Mouse (Mus musculus) monocyte, adult 5-6 weeks (primary cell): ENCODE results near the gene Sprr2f. TPM values are rescaled to one million over a fixed set of nuclear protein-coding genes. Genes with fewer than 3 reads are reported as not detected.

Source experiments
- ATAC-seq: fragments of 153-309, 156-312 bp; replicated peaks from 2 replicates; pipeline ENCODE4 v1.8.0; 2017; ENCODE audit warnings: mild to moderate bottlenecking; ENCODE audit not compliant: low TSS enrichment, insufficient number of reproducible peaks, severe bottlenecking, poor library complexity, low FRiP score
- total RNA-seq: library from RNA; stranded (forward); fragments of 200-1000, 200-491, 200-594 nt; gene quantifications from 3 replicates; pipeline ENCODE4 v1.2.3, GENCODE M21; 2017

Gene Sprr2f
- total RNA-seq, result not detected in 3 replicates

GRCm38 (mm10) chr3:92364887-92365286 lies at the start of gene Sprr2f:
Gene Sprr2f, plus strand, starts transcription at chr3:92365187.
- ATAC-seq, result no peak

- ATAC-seq, result no peak
Observed at GRCm38 (mm10) chr3:92316320-92316719, 48.7 kb upstream of the Sprr2f start, which contains the start of gene Sprr2b. Gene Sprr2b, plus strand, starts transcription at chr3:92316620.

DNA sequence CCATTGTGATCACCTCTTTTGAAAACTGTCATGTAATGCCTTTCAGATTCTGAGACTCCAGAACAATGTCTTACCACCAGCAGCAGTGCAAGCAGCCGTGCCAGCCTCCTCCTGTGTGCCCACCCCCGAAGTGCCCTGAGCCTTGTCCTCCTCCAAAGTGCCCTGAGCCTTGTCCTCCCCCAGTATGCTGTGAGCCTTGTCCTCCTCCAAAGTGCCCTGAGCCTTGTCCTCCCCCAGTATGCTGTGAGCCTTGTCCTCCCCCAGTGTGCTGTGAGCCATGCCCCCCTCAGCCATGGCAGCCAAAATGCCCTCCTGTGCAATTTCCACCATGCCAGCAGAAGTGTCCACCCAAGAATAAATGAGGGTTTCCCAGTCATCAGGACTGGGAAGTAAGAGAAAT lies 47.6 kb upstream of the Sprr2f start:
- no peak for ATAC-seq

DNA sequence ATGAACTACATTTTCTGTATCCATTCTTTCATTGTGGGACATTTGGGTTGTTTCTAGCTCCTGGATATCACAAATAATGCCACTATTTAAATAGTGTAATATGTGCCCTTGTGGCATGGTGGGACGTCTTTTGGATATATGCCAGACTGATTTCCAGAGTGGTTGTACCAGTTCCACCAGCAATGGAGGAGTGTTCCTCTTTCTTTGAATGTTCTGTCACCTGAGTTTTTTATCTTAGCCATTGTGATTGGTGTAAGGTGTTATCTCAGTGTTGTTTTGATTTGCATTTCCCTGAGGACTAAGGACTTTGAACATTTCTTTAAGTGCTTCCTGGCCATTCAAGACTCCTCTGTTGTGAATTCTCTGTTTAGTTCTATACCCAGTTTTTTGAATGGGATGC lies 28.7 kb upstream of the Sprr2f start:
- no peak for ATAC-seq

DNA sequence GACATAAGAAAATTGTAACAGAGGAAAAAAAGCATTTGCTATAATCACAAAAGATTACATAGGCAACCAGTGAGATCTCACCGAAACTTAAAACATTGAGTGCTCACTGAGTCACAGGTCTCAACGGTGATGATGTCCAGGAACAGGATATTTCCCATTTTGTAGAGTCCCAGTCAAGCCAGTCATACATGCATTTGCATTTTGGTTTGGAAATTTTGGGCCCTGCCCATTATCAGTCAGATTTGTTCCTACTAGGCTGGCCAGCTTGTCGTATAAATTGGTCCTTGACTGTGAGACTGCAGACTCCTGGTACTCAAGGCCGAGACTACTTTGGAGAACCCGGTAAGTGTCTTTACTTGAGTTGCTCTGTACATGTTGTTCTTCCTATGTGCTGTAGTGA lies 26.1 kb upstream of the Sprr2f start, which contains the start of gene Sprr2d:
Sprr2d (plus strand) TSS at position 301 of the 400 bp plus-strand sequence.
- ATAC-seq, result no peak

DNA sequence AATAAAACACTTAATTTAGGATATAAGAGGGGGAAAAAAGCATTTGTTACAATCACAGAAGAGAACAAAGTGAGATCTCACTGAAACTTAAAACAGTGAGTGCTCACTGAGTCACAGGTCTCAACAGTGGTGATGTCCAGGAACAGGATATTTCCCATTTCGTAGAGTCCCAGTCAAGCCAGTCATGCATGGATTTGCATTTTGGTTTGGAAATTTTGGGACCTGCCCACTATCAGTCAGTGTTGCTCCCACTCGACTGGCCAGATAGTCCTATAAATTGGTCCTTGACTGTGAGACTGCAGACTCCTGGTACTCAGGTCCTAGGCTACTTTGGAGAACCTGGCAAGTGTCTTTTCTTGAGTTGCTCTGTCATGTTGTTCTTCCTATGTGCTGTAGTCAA lies 13.1 kb upstream of the Sprr2f start, which contains the start of gene Sprr2e:
Sprr2e (plus strand) TSS at position 301 of the 400 bp plus-strand sequence.
- ATAC-seq, result no peak

- ATAC-seq, result no peak
Observed at GRCm38 (mm10) chr3:92361619-92362018, 3.4 kb upstream of the Sprr2f start.

DNA sequence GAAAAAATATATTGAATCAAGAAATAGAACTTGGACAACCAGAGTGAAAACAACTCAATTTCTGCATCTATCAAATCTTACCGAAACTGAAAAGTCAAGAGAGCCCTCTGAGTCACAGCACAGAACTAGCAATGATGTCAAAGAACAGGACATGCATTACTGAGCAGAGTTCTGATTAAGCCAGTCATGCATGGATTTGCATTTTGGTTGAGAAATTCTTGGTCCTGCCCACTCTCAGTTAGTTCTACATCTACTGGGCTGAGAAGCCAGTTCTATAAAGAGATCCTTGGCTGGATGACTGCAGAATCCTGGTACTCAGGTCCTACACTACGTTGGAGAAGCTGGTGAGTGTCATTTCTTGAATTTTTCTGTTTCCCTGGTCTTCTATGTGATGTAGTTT lies 8.6 kb downstream of the Sprr2f start:
- ATAC-seq, result no peak

DNA sequence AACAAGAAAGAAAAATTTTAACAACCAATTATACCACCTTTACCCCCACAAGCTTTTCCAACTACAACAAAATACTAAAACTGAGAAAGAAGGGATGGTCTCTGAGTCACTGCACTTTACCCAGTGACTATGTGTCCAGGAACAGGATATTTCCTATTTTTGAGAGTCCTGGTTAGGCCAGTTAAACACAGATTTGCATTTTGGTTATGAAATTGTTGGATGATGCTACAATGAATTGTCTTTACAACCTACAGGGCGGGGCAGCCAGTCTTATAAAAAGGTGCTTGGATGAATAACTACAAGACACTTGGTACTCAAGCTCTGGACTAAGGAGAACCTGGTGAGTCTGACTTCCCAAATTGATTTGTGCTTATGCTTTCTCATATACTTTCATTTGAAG lies 20.4 kb downstream of the Sprr2f start, which contains the start of gene Sprr2h:
Sprr2h (plus strand) TSS at position 301 of the 400 bp plus-strand sequence.
- ATAC-seq, result no peak

- no peak for ATAC-seq
Observed at GRCm38 (mm10) chr3:92394301-92394700, 29.3 kb downstream of the Sprr2f start.

DNA sequence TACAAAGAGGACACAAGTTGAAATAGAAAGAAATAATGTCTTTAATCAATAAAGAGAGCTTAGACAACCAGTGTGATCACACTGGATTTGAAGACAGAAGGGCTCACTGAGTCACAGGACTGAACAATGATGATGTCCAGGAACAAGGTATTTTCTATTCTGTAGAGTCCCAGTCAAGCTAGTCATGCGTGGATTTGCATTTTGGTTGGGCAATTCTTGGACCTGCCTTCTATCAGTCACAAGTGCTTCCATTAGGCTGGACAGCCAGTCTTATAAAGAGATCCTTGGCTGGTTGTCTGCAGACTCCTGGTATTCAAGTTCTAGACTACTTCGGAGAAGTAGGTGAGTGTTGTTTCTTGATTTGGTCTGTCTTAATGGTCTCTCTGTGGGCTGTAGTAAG lies 42.7 kb downstream of the Sprr2f start, which contains the start of gene Sprr2i:
Sprr2i (plus strand) TSS at position 301 of the 400 bp plus-strand sequence.
- no peak for ATAC-seq

Other genes with a start within 250 kb of the Sprr2f start
- not detected in 3 replicates for gene Prr9, start 241.2 kb upstream of the Sprr2f start, total RNA-seq
- not detected in 3 replicates for gene Lelp1, start 222.4 kb upstream of the Sprr2f start, total RNA-seq
- gene Sprr2a1, start 149.4 kb upstream of the Sprr2f start, total RNA-seq, result not detected in 3 replicates
- gene Sprr2a2, start 149.3 kb upstream of the Sprr2f start, total RNA-seq, result not detected in 3 replicates
- gene Sprr2a3, start 79.8 kb upstream of the Sprr2f start, total RNA-seq, result not detected in 3 replicates
- not detected in 3 replicates for gene Sprr2b, start 48.6 kb upstream of the Sprr2f start, total RNA-seq
- not detected in 3 replicates for gene Sprr2d, start 26.0 kb upstream of the Sprr2f start, total RNA-seq
- gene Sprr2e, start 13.0 kb upstream of the Sprr2f start, total RNA-seq, result not detected in 3 replicates
- not detected in 3 replicates for gene Sprr2h, start 20.5 kb downstream of the Sprr2f start, total RNA-seq
- gene Sprr2i, start 42.8 kb downstream of the Sprr2f start, total RNA-seq, result not detected in 3 replicates
- not detected in 3 replicates for gene Sprr2j-ps, start 52.9 kb downstream of the Sprr2f start, total RNA-seq
- gene Gm9774, start 64.2 kb downstream of the Sprr2f start, total RNA-seq, result 1.3 to 3.4 TPM (median 2.5 TPM) in 3 replicates
- not detected in 3 replicates for gene Sprr2k, start 67.4 kb downstream of the Sprr2f start, total RNA-seq
- gene Sprr1b, start 73.6 kb downstream of the Sprr2f start, total RNA-seq, result not detected in 3 replicates
- gene Sprr3, start 93.5 kb downstream of the Sprr2f start, total RNA-seq, result not detected in 3 replicates
- not detected in 3 replicates for gene Sprr1a, start 120.7 kb downstream of the Sprr2f start, total RNA-seq
- not detected in 3 replicates for gene Sprr4, start 135.3 kb downstream of the Sprr2f start, total RNA-seq
- gene 2310046K23Rik, start 169.3 kb downstream of the Sprr2f start, total RNA-seq, result not detected in 3 replicates
- gene Ivl, start 208.5 kb downstream of the Sprr2f start, total RNA-seq, result not detected in 3 replicates
- not detected in 3 replicates for gene Smcp, start 223.8 kb downstream of the Sprr2f start, total RNA-seq
- gene 2210017I01Rik, start 242.3 kb downstream of the Sprr2f start, total RNA-seq, result not detected in 3 replicates